Mouse (Mus musculus) liver, postnatal 0 days (tissue): ENCODE data around the gene Adamtsl2. TPM values are rescaled to one million over a fixed set of nuclear protein-coding genes. Genes with fewer than 3 reads are reported as not detected.

ENCODE experiments used
- ATAC-seq: fragments of 200-750 bp; cut with Nextera tagmentation; 2 replicates; pipeline ENCODE4 v1.8.0; 2017; ENCODE audit warnings: mild to moderate bottlenecking, moderate library complexity
- DNase-seq: peaks from one replicate; pipeline ENCODE4 v3.0.0-alpha.2; 2016
- H3K27ac ChIP-seq: fragments of 300-500 bp; sonication (generic); 2 replicates; pipeline ENCODE4 v1.5.1; 2014; ENCODE audit warnings: antibody characterized with exemption, moderate library complexity, mild to moderate bottlenecking, low read depth
- H3K27me3 ChIP-seq: fragments of 300-500 bp; sonication (generic); 2 replicates; pipeline ENCODE4 v1.6.1; 2014; ENCODE audit warnings: low read length, control low read depth, mixed read lengths; ENCODE audit not compliant: insufficient read depth
- H3K36me3 ChIP-seq: fragments of 300-500 bp; sonication (generic); replicated peaks from 2 replicates; pipeline ENCODE4 v1.6.1; 2014; ENCODE audit warnings: mild to moderate bottlenecking, control low read depth, low read length, moderate library complexity, mixed read lengths; ENCODE audit not compliant: insufficient read depth
- H3K4me1 ChIP-seq: fragments of 300-500 bp; sonication (generic); 2 replicates; pipeline ENCODE4 v1.6.1; 2014; ENCODE audit warnings: antibody characterized with exemption, mild to moderate bottlenecking, control low read depth; ENCODE audit not compliant: insufficient read depth
- H3K4me2 ChIP-seq: fragments of 300-500 bp; sonication (generic); 2 replicates; pipeline ENCODE4 v1.6.1; 2014; ENCODE audit warnings: low read depth, mild to moderate bottlenecking, low read length, moderate library complexity, mixed read lengths
- H3K4me3 ChIP-seq: fragments of 300-500 bp; sonication (generic); 2 replicates; pipeline ENCODE4 v1.5.1; 2014; ENCODE audit warnings: low read depth, low read length
- H3K9ac ChIP-seq: fragments of 300-500 bp; sonication (generic); replicated peaks from 2 replicates; pipeline ENCODE4 v1.6.1; 2014; ENCODE audit warnings: mild to moderate bottlenecking, moderate library complexity
- H3K9me3 ChIP-seq: fragments of 300-500 bp; sonication (generic); 2 replicates; pipeline ENCODE4 v1.6.1; 2016; ENCODE audit warnings: mild to moderate bottlenecking, control low read depth, low read length, mixed read lengths
- CTCF ChIP-seq: sonication (generic); IDR thresholded peaks from 2 replicates; pipeline ENCODE4 v1.5.1; 2016; ENCODE audit warnings: antibody characterized with exemption, low read depth
- EP300 ChIP-seq: IDR thresholded peaks from 2 replicates; pipeline ENCODE4 v1.6.1; 2016; ENCODE audit warnings: antibody characterized with exemption, low read depth, mild to moderate bottlenecking
- WGBS: fragments of 180-500 bp; shearing (Covaris S2); extraction: QIAGEN DNeasy Blood & Tissue Kit; methylation state at CpG from one replicate; pipeline ENCODE4 v1.1.7; 2014; ENCODE audit not compliant: insufficient replicate concordance; 5-methylcytosine and 5-hydroxymethylcytosine counted together
- polyA plus RNA-seq: library from polyadenylated mRNA; unstranded; fragments of >200 nt; fragmentation: Nextera tagmentation; extraction: Ambion mirVana; gene quantifications from 2 replicates; pipeline ENCODE4 v1.2.1, GENCODE M21; 2015

Adamtsl2 gene
- polyA plus RNA-seq, 1 experiment from 2014 or later = 1.1 TPM

DNA sequence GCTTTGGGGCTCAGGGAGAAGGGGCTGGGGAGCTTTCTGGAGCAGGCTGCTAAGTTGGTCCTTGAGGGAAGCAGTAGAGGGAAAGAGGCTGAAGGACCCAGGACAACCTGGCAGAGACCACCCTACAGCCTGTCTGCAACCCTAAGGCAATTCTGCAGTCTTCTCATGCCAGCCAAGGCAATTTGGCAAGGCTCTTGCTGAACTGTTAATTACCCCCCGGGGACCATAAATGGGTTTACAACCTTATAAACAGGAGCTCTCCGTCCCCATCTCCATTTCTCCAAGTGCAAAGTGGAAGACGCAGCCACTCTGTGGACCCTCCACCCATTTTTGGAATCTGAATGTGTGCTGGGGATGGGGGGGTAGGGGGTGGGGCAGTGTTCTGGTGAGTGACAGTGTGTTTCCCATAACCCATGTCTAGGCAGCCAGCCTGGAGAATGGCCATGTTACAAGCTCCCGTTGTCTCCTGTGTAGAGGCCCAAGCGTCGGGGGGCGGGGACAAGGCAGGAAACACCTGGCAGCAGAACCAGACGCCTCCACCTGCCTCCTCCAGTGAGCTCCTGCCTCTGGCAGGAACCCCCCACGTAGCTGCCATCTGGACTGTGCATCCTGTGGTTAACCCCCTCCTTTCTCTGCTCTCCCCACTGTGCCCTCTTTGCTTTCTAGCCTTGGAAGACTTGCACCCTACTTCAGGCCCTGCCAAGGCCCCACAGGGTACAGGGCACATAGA lies 42.6 kb downstream of the Adamtsl2 start:
- Histone ChIP-seq H3K4me1 (peaks cover 4% of the 10 kb centered on the region; the same call in 1 of the 2 replicates), H3K27me3 (no peaks in the 10 kb centered on the region), H3K27ac (0 out of 2 replicates have a peak overlapping the region, but pooled peaks have one; percentile 51), H3K9me3 (no peaks in the 10 kb centered on the region), H3K9ac (no peak overlapping the region), H3K4me2 (no peak overlapping the region; the same call in 1 of the 2 replicates), H3K36me3 (no peaks in the 10 kb centered on the region), H3K4me3 (no peak overlapping the region)
- DNase-seq (peak; percentile 68), ATAC-seq (peak; percentile 66)
- no peak for TF ChIP-seq EP300
- no peak for TF ChIP-seq CTCF
- WGBS = 18% methylated on average over 9 of the region's 9 CpGs

DNA sequence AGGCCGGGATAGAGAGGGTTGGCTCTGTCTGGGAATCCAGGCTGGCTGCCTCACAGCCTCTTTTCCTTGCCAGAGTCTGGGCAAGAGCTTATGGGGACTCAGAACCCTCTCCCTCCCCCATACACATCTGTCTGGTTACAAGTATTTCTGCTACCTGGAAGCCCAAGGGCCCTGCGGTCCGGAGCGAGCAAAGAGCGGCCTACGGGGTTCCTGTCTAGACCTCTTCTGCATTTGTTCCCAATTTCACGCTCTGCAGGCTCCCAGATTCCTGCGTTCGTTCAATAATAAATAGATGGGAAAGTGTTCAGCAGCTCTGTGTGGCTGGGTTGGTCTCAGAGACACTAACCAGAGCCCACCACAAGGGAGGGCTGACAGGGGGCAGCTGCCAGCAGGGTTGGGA lies 43.4 kb downstream of the Adamtsl2 start:
- Histone ChIP-seq H3K36me3 (no peaks in the 10 kb centered on the region), H3K9me3 (no peaks in the 10 kb centered on the region), H3K27ac (peak overlapping the region; percentile 51; the same call in 1 of the 2 replicates), H3K4me3 (no peak overlapping the region), H3K27me3 (no peaks in the 10 kb centered on the region), H3K4me2 (no peak overlapping the region), H3K4me1 (peaks cover 4% of the 10 kb centered on the region; the same call in 1 of the 2 replicates), H3K9ac (no peak overlapping the region)
- no peak for TF ChIP-seq EP300
- TF ChIP-seq CTCF = no peak
- ATAC-seq = no peak
- WGBS = 54% methylated on average over 9 of the region's 9 CpGs
- DNase-seq = no peak

- Histone ChIP-seq H3K36me3 (no peaks in the 10 kb centered on the region), H3K9ac (no peak overlapping the region), H3K27me3 (no peaks in the 10 kb centered on the region), H3K27ac (no peak overlapping the region), H3K4me1 (peaks cover 4% of the 10 kb centered on the region; the same call in 1 of the 2 replicates), H3K4me3 (no peak overlapping the region), H3K4me2 (no peak overlapping the region), H3K9me3 (no peaks in the 10 kb centered on the region)
- TF ChIP-seq CTCF = 0 out of 2 replicates have a peak, but pooled peaks have one; percentile 3
- TF ChIP-seq EP300 = no peak
- ATAC-seq (no peak), DNase-seq (no peak)
- WGBS = 74% methylated on average over 4 of the region's 4 CpGs
These were observed 43.9 kb downstream of the Adamtsl2 start for GRCm38 (mm10) chr2:27123121-27123520.

- H3K9ac ChIP-seq = no peak overlapping the region
- DNase-seq (peak; percentile 73), ATAC-seq (no peak)
- no peak overlapping the region for H3K4me3 ChIP-seq
- no peak overlapping the region for H3K4me2 ChIP-seq
- H3K4me1 ChIP-seq = peaks cover 4% of the 10 kb centered on the region; the same call in 1 of the 2 replicates
- H3K9me3 ChIP-seq = no peaks in the 10 kb centered on the region
- WGBS = 35% methylated on average over 10 of the region's 10 CpGs
- no peak overlapping the region for H3K27ac ChIP-seq
- no peaks in the 10 kb centered on the region for H3K27me3 ChIP-seq
- TF ChIP-seq CTCF = peak; percentile 88
- TF ChIP-seq EP300 = no peak
- no peaks in the 10 kb centered on the region for H3K36me3 ChIP-seq
These were observed 46.8 kb downstream of the Adamtsl2 start for GRCm38 (mm10) chr2:27125979-27126378.

DNA sequence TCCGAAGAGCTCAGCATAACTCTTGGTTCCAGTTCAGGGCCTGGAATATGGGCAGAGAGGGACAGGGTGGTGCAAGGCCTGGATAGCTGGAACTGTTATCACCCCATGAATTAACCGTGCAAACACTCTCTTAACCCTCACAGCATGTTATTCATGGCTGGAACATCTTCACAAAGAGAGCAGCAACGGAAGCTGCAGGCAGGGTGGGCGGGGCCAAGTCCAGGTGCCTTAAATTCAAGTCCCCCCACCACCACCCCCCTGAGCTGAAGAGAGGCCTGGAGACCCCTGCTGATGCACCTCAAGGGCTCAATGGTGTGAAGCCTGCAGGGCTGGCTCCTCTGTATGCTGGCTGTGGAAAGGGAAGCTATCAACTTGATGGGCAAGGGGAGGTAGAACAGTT lies 47.3 kb downstream of the Adamtsl2 start:
- no peaks in the 10 kb centered on the region for H3K9me3 ChIP-seq
- no peak for ATAC-seq
- no peak overlapping the region for H3K4me2 ChIP-seq
- no peak overlapping the region for H3K4me3 ChIP-seq
- no peaks in the 10 kb centered on the region for H3K36me3 ChIP-seq
- H3K9ac ChIP-seq = no peak overlapping the region
- WGBS = 60% methylated on average over 4 of the region's 4 CpGs
- no peak for DNase-seq
- no peaks in the 10 kb centered on the region for H3K27me3 ChIP-seq
- H3K27ac ChIP-seq = no peak overlapping the region
- TF ChIP-seq CTCF (no peak), EP300 (no peak)
- H3K4me1 ChIP-seq = no peaks in the 10 kb centered on the region; the same call in 1 of the 2 replicates

GRCm38 (mm10) chr2:27128990-27129389 lies 49.8 kb downstream of the Adamtsl2 start:
- Histone ChIP-seq H3K36me3 (no peaks in the 10 kb centered on the region), H3K9me3 (no peaks in the 10 kb centered on the region), H3K4me2 (no peak overlapping the region), H3K4me3 (no peak overlapping the region), H3K27ac (no peak overlapping the region), H3K9ac (no peak overlapping the region), H3K27me3 (no peaks in the 10 kb centered on the region), H3K4me1 (no peaks in the 10 kb centered on the region)
- WGBS = 38% methylated on average over 3 of the region's 3 CpGs
- DNase-seq (no peak), ATAC-seq (no peak)
- TF ChIP-seq CTCF (no peak), EP300 (no peak)
